Mouse (Mus musculus): ENCODE data around the gene Clpsl2.

DNA sequence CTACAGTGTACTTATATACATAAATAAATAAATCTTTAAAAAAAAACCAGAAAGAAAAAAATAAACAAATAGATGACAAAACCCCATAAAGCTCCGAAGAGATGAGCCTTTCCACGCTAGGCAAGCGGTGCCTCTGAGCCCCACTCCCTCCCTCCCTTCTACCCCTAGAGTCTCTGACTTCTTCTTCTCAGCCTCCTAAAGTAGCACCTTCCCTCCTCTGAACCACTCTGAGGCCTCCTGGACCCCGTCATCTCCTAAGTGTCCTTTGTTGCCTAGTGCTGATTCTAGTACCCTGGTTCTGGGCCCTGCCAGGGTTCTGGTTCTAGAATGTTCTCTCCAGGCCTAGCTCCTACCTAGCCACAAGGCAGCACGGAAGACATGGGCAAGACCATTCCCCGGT is 18.7 kb upstream of the Clpsl2 start, which contains the start of gene Armc12:
- TF ChIP-seq POLR2A (IDR thresholded peaks at IDR 0.05; ENCODE audit: borderline replicate concordance, insufficient read depth, low read length): no peak
- TF ChIP-seq CTCF (IDR thresholded peaks at IDR 0.05; ENCODE audit: borderline replicate concordance, insufficient read depth, low read depth, low read length): no peak
